Mouse (Mus musculus): ENCODE data around the gene Ltbp1.

DNA sequence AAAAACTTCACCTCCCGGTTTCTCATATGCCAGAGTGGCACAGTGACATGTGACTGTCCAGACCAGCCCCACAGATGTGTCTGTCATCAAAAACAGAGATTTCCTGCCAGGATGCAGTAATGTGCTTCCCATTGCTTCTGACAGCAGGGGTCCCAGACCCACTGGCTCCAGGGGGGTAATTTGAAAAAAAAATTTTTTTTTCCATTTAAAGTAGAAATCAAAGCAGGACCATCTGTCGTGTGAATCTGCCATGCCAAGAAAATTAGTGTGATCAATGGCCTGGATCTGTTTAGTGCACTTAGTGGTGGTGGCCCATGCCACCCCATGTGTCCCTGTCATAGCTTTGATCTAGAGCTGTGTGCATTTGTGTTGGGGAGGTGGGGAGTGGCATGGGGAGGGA is 374.8 kb downstream of the Ltbp1 start:
- no peak for TF ChIP-seq CTCF (conservative IDR thresholded peaks at IDR 0.05; ENCODE audit: low read length)
- no peak for TF ChIP-seq POU5F1 (IDR thresholded peaks at IDR 0.05; ENCODE audit: borderline replicate concordance, low read length)

Data from E14TG2a.4 (cell line).